Mouse (Mus musculus) right cerebral cortex, postnatal 14 days (tissue): ENCODE measurements at regions not wholly inside any gene's neighbourhood (a gene's known extent, or its start where the extent isn't known, plus 50 kb on each side); places are given as distances from the start of the nearest gene placed in this dataset.

Experiments
- DNase-seq: peaks from one replicate; pipeline ENCODE4 v3.0.0; 2022

DNA sequence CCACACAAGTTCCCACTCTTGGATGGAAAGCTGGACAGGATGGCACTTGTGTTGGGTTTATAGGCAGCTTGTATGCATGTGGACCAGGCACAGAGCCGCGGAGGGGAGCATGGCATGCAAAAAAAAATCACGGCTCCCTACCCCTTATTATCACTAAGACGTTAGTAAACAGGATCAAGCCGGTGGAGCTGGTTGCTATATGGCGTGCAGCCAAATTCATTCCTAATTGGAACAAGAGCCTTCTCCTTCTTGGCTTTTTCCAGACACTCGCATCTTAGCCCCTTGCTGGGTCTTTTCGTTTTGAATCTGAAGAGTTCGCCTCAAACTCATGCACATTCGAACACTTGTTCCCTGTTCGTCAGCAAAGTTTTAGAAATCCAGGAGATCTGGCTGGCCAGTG, 211.0 kb downstream of the Rplp1 start:
- no peak for DNase-seq

DNA sequence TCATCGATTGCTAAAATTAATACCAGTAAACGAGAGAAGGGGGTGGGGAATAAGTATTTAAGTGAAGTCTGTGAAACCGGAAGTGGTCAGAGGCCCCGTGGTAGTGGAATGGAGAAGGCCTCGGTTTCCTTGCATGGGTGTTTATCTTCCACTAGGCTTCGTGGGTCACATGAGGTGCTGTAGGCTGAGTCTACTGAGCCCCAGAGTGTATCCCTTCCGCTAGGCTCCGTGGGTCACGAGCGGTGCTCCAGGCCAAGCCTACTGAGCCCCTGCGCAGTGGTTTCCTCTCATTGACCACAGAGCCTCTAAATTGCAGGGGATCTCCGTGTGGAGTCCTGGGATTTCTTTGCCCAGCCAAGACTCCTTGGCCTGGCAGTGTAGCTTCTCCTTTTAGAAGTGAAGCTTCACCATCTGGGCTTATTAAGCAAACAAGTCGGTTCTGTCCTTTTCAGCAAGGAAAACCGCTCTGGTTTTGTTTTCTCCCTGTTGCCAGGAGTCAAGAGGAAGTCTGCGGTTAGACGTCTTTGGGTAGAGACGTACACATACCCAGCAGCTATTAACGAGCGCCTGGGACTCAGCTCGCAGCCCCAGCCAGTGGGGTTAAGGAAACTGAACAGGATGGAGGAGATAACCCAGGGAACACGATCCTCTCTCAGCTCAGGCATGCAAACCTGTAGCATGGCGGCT, 211.9 kb downstream of the Rplp1 start:
- DNase-seq: no peak

DNA sequence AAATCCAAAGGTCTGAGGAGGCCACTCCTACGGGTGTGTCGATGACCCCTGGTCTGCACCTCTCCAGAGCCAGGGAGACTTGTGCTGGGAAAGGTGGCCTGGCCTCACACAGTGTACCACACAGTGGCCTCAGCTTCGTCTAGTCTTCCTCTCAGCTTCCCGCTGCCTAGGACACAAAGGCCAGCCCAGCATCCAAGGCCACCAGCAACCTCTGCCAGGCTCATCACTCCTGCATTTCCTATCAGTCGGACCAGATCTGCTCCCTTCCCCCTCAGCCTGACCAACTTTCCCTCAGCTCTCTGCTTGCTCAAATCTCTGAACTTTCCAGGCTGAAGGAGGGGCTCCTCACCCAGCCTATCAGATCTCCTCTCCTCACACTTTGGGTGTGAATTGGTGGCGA, 213.8 kb downstream of the Rplp1 start:
- DNase-seq: no peak

DNA sequence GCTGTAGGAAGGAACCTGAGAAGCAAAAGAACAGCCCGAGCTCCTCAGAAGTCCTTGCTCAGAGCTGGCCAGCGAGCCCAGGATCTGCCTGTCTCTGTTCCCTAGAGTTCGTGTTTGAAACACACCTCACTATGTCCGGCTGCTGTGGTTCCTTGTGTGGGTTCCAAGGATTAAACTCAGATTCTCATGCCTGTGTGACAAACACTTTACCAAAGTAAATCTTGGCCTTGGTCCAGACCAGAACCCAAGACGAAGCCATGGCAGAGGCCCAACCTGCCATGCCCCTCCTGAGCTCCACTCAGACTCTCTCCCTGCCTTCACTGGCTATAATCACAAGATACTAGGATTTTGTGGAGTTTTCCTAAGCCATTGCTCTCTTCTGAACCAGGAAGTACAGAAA, 214.7 kb downstream of the Rplp1 start:
- DNase-seq: no peak

DNA sequence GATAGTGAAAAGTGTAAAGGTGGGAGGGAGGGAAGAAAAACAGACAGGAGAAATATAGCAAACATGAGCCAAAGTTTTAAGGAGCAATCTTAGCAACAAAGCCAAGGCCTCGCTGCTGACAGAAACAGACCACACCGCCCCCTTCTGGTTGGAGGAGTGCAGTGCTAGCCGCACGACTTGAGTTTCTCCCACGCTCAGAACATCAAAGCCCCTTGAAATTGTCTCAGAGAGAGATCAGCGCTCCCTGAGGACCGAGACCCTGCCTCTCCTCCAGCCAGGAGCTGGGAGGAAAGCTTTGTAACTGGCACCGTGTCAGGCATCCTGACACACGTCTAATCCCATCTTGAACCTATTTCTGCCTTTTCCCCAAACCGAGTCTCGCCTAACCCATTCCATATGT, 216.4 kb downstream of the Rplp1 start:
- DNase-seq: peak; percentile 75

DNA sequence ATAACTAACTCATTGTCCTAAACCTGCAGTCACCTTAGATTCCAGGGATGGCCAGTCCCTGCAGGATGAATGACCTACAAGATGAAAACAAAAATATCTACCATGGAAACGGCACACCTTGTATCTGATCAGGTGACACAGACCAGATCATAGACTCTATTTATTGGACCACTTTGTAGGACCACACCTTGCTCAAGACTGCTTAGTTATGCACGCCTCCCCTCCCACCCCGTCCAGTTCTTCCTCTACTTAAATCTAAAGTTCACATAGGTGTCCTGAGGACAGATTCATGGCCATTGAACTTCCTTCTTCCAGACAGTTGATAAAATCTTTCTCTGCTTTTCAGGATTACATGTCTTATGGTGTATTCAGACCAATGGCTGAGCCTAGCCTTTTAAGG, 217.5 kb downstream of the Rplp1 start:
- no peak for DNase-seq

DNA sequence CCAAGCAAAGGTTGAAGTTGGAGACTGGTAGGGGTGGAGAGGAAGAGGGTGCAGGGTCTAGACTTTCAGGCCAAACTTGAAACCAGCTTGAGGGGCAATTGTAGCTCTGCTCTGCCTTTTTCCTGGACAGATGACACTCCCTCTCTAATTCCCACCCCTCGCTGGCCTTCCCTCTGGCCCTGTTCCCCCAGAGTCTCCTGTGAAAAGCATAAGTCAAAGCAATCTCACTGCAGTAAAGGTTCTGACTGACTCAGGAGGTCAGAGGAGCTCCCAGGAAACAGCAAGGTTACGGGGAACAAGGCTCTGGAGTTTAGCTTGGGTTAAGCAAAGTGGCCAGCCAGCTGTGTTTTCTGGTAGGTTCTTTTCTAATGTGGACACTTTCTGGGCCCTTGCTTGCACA, 218.5 kb downstream of the Rplp1 start:
- DNase-seq: no peak

DNA sequence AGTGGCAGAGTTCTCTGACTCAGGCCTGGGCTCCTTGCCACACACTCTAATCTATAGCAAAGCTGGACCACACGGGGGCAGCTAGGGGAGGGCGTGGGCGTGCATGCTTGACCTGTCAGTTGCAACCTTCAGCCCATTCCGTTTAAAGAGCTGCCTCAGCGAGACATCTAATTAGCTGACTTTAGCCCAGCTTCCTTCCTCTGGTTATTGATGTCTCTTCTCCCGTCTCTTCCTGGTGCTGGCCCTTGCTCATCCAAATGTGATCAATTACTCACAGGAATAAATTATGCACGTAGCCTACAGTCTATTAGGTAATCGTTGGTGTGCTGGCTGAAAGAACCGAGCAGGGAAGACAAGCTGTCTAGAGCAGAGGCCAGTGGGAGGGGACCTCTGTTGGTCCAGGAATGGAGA, 219.0 kb downstream of the Rplp1 start:
- no peak for DNase-seq

DNA sequence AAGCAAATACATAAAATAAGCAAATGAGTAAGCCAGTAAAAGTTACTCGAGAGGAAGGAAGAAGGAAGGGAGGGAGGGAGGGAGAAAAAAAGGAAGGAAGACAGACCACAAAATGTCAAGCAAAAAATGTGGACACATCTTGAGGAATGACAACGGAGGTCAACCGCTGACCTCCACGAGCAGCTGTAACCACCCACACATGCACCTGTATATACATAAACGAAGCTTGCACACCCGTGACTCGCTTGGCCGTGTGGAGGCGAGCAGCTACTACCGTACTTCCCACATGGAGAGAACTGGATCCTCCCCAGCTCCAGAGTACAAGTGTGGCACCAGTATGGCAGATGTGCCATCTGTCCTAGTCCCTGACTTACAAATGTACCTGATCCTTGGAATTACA, 220.1 kb downstream of the Rplp1 start:
- DNase-seq: no peak

DNA sequence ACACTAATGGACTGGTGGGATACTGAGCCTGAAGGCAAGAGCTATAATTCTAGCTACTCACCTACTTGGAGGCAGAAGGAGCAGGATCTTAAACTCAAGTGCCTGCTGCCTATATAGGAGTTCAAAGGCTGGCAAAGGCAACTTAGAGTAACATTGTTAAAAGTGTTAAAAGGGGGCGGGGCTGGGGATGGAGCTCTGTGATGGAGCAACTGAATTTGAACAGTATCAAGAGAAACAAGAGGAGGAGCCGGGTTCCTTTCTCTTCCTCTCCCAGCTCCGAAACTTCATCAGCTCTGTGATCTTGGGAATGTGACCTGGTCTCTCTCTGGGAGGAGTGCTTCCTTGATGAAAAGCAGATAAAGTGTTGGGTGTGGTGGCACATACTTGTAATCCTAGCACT, 223.6 kb downstream of the Rplp1 start:
- no peak for DNase-seq

DNA sequence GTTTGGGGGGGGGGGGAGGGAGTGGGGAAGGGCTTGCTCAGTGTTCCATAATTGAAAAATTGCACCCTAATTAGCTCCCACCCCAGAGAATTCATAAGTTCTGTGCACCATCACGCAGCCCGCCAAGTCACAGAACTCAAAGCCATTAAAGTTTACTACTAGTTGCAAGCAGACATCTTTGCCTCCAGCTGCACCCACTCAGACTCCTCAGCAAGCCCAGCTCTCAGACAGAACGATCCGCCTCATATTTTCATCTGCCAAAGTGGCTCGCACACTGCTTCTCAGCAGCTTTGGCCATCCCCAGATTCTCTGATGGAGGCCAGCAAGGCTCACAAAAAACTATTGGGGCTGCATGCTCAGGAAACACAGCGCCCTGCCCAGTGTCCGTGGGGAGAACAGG, 224.4 kb downstream of the Rplp1 start:
- DNase-seq: no peak

DNA sequence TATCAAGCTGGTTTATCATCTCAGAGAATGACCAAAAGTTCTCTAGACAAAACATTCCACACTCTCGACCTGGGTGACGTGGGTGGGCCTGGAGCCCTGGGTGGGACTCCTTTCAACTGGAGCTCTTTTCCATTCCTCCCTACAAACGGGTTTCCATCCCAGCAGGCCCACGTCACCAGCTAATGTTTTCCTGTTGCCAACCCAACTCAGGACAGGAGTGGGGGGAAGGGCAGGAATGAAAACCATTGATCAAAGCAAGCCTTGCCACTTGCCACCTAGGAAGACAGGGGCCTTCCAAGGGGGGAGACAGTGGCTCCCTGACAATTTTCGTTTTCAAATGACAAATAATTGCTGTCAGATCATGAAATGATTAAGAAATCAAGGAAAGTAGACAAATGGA, 224.8 kb downstream of the Rplp1 start:
- no peak for DNase-seq

DNA sequence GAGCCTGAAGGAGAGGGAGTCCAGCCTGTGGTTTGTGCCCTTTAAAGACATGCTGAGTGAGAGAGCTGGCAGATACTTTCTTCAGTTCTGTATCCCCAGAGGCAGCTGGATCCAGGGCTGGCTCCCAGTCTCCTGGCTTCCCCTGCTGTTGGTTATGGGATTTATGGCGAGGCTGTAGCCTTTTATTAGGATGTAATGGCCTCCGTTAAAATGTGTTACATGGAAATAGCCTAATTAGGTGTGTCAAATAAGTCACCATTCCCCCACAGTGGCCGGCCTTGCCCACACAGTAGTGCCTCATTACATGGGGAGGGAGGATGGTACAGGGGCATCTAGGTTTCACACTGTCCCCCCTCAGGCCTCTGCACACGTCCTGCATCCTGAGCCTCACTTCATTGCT, 230.8 kb downstream of the Rplp1 start:
- no peak for DNase-seq

DNA sequence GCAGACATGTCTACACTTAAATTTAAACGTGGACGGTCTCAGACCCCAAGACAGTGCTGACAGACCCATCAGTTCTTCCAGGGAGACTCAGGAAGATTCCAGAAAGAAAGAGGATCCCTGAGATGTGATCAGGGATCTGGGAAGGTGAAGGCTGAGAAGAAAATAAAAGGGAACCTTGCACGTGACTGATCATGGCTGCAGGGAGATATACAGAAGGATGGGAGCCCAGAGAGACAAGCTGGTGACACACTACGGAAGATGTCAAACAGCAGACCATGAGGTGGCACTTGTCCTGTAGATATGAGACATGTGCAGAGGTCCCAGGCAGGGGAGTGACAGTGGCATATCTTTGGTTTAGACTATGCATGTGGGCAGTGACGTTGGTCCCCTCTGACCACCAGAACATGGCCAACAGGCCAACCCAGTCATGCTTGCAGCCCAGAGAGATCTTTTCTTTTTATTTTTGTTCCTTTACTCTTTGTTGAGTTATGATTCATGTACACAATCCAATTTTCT, 231.5 kb downstream of the Rplp1 start:
- DNase-seq: no peak

DNA sequence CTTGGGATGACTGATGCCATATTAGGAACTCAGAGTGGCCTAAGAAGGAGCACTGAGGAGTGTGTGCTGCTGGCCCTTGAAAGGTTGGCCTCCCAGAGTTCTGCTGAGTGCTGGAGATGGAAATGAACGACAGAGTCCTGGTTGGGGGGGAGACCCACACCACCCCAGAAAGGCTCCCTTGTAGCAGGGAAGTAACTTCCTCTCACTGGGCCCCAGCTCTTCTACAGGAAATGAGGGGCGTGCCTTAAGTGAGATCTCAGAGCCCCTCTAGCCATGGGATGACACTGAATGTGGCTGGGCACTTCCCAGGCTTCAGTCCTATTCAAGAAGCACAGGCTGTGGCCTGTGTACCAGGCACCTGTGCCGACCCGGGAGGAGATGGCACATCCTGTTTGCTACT, 232.0 kb downstream of the Rplp1 start:
- DNase-seq: no peak

DNA sequence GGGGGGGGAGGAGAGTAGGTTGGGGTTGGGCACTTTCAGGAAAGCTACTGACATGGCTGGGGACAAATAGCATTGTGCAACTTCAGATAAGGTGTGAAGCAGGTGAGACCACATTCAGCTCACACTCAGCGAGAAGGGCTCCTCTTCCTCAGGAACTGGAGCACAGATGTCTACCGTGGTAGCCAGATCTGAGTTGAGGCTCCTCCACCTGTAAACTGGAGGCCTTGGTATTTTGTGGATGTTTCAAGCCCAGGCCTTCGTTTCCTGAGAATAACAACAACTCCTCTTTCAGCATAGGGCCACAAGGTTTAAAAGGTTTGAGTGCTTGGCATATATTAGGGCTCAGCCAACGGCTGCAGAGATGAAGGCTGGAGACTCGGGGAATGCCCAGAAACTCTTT, 232.9 kb downstream of the Rplp1 start:
- DNase-seq: no peak

DNA sequence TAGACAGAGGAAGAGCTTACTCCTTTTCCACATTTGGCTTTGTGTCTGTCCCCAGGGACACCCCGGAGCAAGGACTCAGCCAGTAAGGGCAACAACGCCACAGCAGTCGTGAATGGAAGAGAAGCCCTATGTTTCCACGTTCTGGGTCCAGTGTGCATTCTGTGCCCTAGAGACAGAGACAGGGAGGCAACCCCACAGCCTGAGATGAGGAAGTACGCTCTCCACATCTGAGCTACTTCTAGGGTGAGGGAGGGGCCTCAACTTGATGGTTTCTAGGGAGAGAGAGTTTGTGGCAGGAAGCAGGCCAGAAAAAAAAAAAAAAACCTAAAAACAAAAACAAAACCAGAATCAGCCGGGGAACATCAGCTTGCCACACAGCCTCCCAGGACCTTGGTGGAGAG, 233.4 kb downstream of the Rplp1 start:
- DNase-seq: no peak

DNA sequence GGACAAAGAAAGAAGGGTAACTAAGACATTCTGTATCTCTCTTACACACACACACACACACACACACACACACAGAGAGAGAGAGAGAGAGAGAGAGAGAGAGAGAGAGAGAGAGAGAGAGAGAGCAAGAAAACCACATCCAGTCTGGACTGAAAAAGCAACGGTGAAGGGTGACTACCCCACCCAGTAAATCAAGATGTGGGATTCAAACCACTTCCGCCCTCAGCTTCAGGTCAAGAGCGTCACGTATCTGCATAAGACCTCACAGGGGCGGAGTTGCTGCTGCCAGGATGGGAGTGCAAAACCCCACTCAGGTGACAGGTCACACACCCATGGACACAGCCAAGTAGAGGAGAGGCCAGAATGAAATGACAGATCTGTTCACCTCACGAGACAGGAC, 234.7 kb downstream of the Rplp1 start:
- no peak for DNase-seq

DNA sequence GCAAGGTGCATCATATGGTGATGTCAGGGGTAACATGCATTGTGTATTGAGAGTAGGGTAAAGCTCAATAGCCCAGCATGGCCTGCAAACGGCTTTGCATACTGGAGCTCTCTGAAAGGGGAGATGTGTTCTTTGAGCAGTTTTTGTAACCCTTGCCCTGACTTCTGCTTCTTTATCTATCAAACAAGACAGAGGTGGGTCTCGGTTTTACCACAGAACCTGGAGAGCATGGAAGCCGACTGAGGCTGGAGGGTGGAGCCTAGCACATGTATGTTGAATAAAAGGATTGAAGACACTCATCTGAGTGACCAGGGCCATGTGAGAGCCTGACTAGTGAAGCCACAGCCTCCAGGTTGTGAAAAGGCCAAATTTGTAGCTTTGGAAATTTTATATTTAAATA, 236.7 kb downstream of the Rplp1 start:
- no peak for DNase-seq

DNA sequence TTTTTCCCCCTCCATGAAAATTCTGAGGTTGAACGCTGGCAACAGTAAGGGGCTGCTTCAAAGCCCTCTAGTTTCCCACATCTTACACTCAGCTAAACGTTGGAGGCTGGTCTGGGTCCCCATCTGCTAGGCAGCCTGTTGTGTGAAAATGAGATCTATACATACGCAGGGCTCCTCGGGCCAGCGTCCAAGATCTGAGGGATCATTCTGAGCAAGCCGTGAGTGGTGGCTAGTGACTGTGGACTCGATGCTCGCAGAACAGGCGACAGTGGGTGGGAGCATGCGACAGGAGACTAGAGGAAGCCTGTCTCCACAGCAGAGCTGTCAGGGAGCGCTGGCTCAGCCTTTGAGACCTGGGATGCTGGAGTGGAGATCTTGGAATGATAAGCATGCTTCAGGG, 237.3 kb downstream of the Rplp1 start:
- DNase-seq: peak; percentile 86

DNA sequence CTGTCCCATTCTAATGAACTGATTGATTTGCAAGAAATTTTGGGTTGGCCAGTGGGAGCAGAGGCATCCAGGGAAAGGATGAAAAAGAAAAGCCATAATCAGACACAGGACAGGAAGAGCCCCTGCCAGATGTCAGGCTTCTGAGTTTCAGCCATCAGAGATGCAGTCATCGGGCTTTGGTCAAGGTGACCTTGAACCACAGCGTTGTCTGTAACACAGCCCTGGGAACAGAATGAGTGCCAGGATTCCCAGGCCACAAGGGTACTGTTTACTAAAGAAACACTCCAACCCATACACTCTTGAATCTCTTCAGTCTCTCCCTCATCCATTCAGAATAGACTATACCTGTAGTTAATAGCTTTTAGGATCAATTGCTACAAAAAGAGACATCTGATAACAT, 239.0 kb downstream of the Rplp1 start:
- DNase-seq: no peak

DNA sequence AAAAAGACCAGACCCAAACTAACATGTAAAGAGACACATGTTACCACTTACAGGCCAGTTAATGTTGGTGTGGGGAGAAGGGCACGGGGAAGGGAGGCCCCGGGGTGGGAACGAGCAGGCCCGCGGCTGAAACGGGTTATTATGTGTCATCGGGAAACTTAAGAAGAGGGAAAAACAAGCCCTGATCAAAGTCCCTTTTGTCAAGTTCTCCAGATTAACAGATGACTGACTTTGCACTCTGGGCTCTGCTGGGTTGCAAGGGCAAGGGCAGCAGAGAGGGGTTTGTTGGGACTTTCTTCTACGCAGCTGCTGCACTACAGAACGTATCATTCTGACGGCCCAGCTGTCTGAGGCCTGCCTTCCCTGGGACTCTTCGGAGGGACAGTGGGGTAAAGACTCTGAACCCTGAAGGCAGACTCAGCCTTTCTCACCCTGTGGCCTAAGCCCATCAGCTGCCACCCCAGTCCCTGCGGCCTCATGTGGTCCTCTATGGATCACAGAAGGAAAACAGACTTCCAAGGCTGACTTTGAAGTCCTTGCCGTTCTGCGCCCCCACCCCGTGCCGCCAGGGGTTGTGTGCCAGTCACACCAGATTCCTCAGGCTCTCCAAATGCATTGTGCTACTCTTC, 240.7 kb downstream of the Rplp1 start:
- DNase-seq: no peak

DNA sequence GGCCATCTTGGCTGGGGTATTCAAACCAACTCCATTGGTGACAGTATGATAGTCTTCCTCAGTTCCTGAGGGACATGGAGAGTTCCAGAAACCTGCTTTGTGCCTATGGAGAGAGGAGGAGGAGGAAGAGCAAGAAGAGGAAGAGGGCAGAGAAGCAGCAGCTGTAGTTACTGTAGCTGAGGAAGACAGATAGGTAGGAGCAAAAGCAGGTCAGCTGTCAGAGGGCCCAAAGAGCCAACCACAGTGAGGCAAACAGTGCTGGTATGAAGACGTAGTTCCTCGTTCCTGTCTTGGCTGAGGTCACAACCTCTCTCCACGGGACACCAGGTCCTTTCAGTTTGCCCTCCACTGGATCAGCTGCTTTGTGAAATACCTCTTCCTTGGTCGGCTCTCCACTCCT, 243.4 kb downstream of the Rplp1 start:
- no peak for DNase-seq

DNA sequence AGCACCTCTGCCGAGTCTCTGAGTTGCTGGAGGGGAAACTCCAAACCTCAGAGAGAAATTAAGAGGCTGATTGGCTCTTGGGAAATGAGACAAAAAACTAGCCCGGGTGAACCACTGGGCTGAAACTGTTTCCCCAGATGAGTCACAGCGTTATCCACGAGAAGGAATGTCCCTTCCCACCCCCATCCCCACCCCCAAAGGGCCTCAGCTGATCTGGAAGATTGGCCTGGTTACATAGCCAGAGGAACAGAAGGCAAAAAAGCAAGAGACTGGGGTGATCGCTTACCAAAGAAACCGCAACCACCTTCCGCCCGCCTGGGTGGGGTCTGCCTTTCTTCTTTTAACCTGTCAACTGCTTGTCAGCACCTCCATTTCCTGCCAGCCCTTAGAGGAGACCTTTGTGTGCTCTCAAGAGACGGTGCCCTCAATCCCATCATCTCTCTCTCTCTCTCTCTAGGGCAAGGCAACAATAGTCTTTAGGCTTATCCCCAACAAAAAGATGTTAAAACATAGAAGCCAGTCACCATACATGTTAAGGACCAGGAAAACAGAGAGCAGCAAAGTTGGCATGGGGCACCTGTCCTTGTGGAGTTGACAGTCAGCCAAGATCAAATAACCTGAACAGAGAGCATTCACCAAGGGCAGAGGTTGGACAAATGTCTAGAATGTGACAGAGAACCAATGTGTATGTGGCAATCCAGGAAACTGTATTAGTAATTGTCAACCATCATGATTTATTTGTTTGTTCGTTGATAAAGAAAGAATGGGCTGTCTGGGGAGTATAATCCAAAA, 244.4 kb downstream of the Rplp1 start:
- DNase-seq: no peak
